Mouse (Mus musculus) MEL (cell line): ENCODE data around the gene Mt1. TPM values are rescaled to one million over a fixed set of nuclear protein-coding genes. Genes with fewer than 3 reads are reported as not detected.

Experiments
- DNase-seq: peaks from one replicate; pipeline ENCODE4 v3.0.0; 2011; ENCODE audit warnings: low read depth, low spot score
- H3K27ac ChIP-seq: 2 replicates; pipeline ENCODE4 v1.5.1; 2012; ENCODE audit warnings: low read depth, mild to moderate bottlenecking, control low read depth, low read length, moderate library complexity; ENCODE audit not compliant: control insufficient read depth
- H3K27me3 ChIP-seq, 2 experiments: fragments of 150-350 bp in 1 of 2; sonication (generic) in 1 of 2; 2 replicates each; pipeline ENCODE4 v1.6.1; 2012; ENCODE audit warnings: low read length in 2 of 2, mild to moderate bottlenecking in 2 of 2, improper control_type of control experiment in 1 of 2, moderate library complexity in 1 of 2; ENCODE audit not compliant: insufficient read depth in 2 of 2, control insufficient read depth in 1 of 2
- H3K36me3 ChIP-seq, 2 experiments: 2 replicates each; pipeline ENCODE4 v1.6.1; 2012 to 2014; ENCODE audit warnings: low read length in 2 of 2, improper control_type of control experiment in 1 of 2, inconsistent platforms in 1 of 2, mild to moderate bottlenecking in 1 of 2; ENCODE audit not compliant: insufficient read depth in 2 of 2, control insufficient read depth in 1 of 2
- H3K4me1 ChIP-seq, 2 experiments: fragments of 150-350 bp in 1 of 2; sonication (generic) in 1 of 2; 2 replicates each; pipeline ENCODE4 v1.6.1; 2012; ENCODE audit warnings: low read length in 2 of 2, improper control_type of control experiment in 1 of 2, mild to moderate bottlenecking in 1 of 2; ENCODE audit not compliant: insufficient read depth in 2 of 2, control insufficient read depth in 1 of 2
- H3K4me3 ChIP-seq, 2 experiments: fragments of 150-350 bp in 1 of 2; sonication (generic) in 1 of 2; 2 replicates each; pipeline ENCODE4 v1.5.1; 2012; ENCODE audit warnings: low read depth in 2 of 2, low read length in 2 of 2, mild to moderate bottlenecking in 2 of 2, moderate library complexity in 2 of 2, control low read depth in 1 of 2, improper control_type of control experiment in 1 of 2; ENCODE audit not compliant: control insufficient read depth in 1 of 2, insufficient read depth in 1 of 2
- H3K79me2 ChIP-seq: 2 replicates; pipeline ENCODE4 v1.6.1; 2012; ENCODE audit warnings: mild to moderate bottlenecking, low read length, moderate library complexity; ENCODE audit not compliant: control insufficient read depth, poor library complexity, insufficient read depth
- H3K9ac ChIP-seq: 2 replicates; pipeline ENCODE4 v1.6.1; 2012; ENCODE audit warnings: low read depth, mild to moderate bottlenecking, control low read depth, low read length, moderate library complexity; ENCODE audit not compliant: control insufficient read depth, poor library complexity, severe bottlenecking
- H3K9me3 ChIP-seq: fragments of 150-350 bp; sonication (generic); replicated peaks from 2 replicates; pipeline ENCODE4 v1.6.1; 2012; ENCODE audit warnings: mild to moderate bottlenecking, low read length, improper control_type of control experiment, moderate library complexity; ENCODE audit not compliant: insufficient read depth
- CHD2 ChIP-seq: IDR thresholded peaks from 2 replicates; pipeline ENCODE4 v1.6.1; 2011; ENCODE audit warnings: low read length, improper control_type of control experiment
- CTCF ChIP-seq, 3 experiments: IDR thresholded peaks in 2 of 3; conservative IDR thresholded peaks in 1 of 3; 2 replicates each; pipeline ENCODE4 v1.5.1; 2011 to 2012; ENCODE audit warnings: low read length in 3 of 3, low read depth in 2 of 3, mild to moderate bottlenecking in 2 of 3, improper control_type of control experiment in 1 of 3, inconsistent platforms in 1 of 3, mixed read lengths in 1 of 3, moderate library complexity in 1 of 3; ENCODE audit not compliant: control insufficient read depth in 1 of 3, insufficient read depth in 1 of 3, poor library complexity in 1 of 3, severe bottlenecking in 1 of 3
- E2F4 ChIP-seq: IDR thresholded peaks from 2 replicates; pipeline ENCODE4 v1.6.1; 2011; ENCODE audit warnings: low read depth, low read length, improper control_type of control experiment, borderline replicate concordance
- ELF1 ChIP-seq: IDR thresholded peaks from 2 replicates; pipeline ENCODE4 v1.6.1; 2014; ENCODE audit warnings: low read depth, mild to moderate bottlenecking, inconsistent platforms, low read length, improper control_type of control experiment, moderate library complexity
- EP300 ChIP-seq, 2 experiments: IDR thresholded peaks; 2 replicates each; pipeline ENCODE4 v1.6.1; 2011; ENCODE audit warnings: improper control_type of control experiment in 2 of 2, low read length in 2 of 2, low read depth in 1 of 2, mild to moderate bottlenecking in 1 of 2
- HCFC1 ChIP-seq: IDR thresholded peaks from 2 replicates; pipeline ENCODE4 v1.6.1; 2012; ENCODE audit warnings: low read depth, mild to moderate bottlenecking, inconsistent platforms, low read length, improper control_type of control experiment, moderate library complexity
- JUND ChIP-seq: IDR thresholded peaks from 2 replicates; pipeline ENCODE4 v1.6.1; 2011; ENCODE audit warnings: low read depth, mild to moderate bottlenecking, improper control_type of control experiment, low read length
- KAT2A ChIP-seq: conservative IDR thresholded peaks from 2 replicates; pipeline ENCODE4 v1.6.1; 2012; ENCODE audit warnings: low read depth, low read length, improper control_type of control experiment, inconsistent platforms
- MAFK ChIP-seq: IDR thresholded peaks from 2 replicates; pipeline ENCODE4 v1.6.1; 2011; ENCODE audit warnings: low read depth, mild to moderate bottlenecking, low read length, improper control_type of control experiment, borderline replicate concordance
- MAX ChIP-seq: IDR thresholded peaks from 2 replicates; pipeline ENCODE4 v1.6.1; 2011; ENCODE audit warnings: low read length, improper control_type of control experiment
- MAZ ChIP-seq: IDR thresholded peaks from 2 replicates; pipeline ENCODE4 v1.6.1; 2012; ENCODE audit warnings: low read depth, mild to moderate bottlenecking, inconsistent platforms, low read length, improper control_type of control experiment
- MYB ChIP-seq: IDR thresholded peaks from 2 replicates; pipeline ENCODE4 v1.6.1; 2011; ENCODE audit warnings: mild to moderate bottlenecking, low read depth, low read length, improper control_type of control experiment
- MYC ChIP-seq: IDR thresholded peaks from 2 replicates; pipeline ENCODE4 v1.6.1; 2011; ENCODE audit warnings: low read depth, mild to moderate bottlenecking, low read length, improper control_type of control experiment, moderate library complexity
- NELFE ChIP-seq: IDR thresholded peaks from 2 replicates; pipeline ENCODE4 v1.6.1; 2011; ENCODE audit warnings: low read depth, low read length, improper control_type of control experiment
- POLR2A ChIP-seq, 2 experiments: IDR thresholded peaks; 2 replicates each; pipeline ENCODE4 v1.6.1; 2011 to 2012; ENCODE audit warnings: low read length in 2 of 2, mild to moderate bottlenecking in 2 of 2, control low read depth in 1 of 2, improper control_type of control experiment in 1 of 2, low read depth in 1 of 2, moderate library complexity in 1 of 2; ENCODE audit not compliant: control insufficient read depth in 1 of 2, insufficient read depth in 1 of 2, poor library complexity in 1 of 2
- POLR2AphosphoS2 ChIP-seq: IDR thresholded peaks from 2 replicates; pipeline ENCODE4 v1.6.1; 2011; ENCODE audit warnings: low read length, improper control_type of control experiment
- POLR2AphosphoS5 ChIP-seq: IDR thresholded peaks from 2 replicates; pipeline ENCODE4 v1.6.1; 2012; ENCODE audit warnings: low read depth, borderline replicate concordance, mild to moderate bottlenecking, inconsistent platforms, low read length, moderate library complexity, mixed read lengths
- RCOR1 ChIP-seq: IDR thresholded peaks from 2 replicates; pipeline ENCODE4 v1.6.1; 2012; ENCODE audit warnings: low read depth, mild to moderate bottlenecking, inconsistent platforms, low read length, improper control_type of control experiment
- SIN3A ChIP-seq: IDR thresholded peaks from 2 replicates; pipeline ENCODE4 v1.6.1; 2012; ENCODE audit warnings: low read length, improper control_type of control experiment, inconsistent platforms
- SMC3 ChIP-seq: IDR thresholded peaks from 2 replicates; pipeline ENCODE4 v1.6.1; 2011; ENCODE audit warnings: low read depth, low read length, improper control_type of control experiment
- TBP ChIP-seq: IDR thresholded peaks from 2 replicates; pipeline ENCODE4 v1.8.0; 2011; ENCODE audit warnings: low read depth, low read length, improper control_type of control experiment
- TCF12 ChIP-seq: IDR thresholded peaks from 2 replicates; pipeline ENCODE4 v1.6.1; 2014; ENCODE audit warnings: low read depth, mild to moderate bottlenecking, inconsistent platforms, low read length, improper control_type of control experiment, moderate library complexity
- USF2 ChIP-seq, 2 experiments: IDR thresholded peaks; 2 replicates each; pipeline ENCODE4 v1.6.1; 2011 to 2012; ENCODE audit warnings: improper control_type of control experiment in 2 of 2, low read length in 2 of 2, borderline replicate concordance in 1 of 2, inconsistent platforms in 1 of 2, low read depth in 1 of 2, mild to moderate bottlenecking in 1 of 2; ENCODE audit not compliant: insufficient read depth in 1 of 2
- ZKSCAN1 ChIP-seq: IDR thresholded peaks from 2 replicates; pipeline ENCODE4 v1.6.1; 2012; ENCODE audit warnings: low read depth, mild to moderate bottlenecking, inconsistent platforms, low read length, improper control_type of control experiment, moderate library complexity
- ZMIZ1 ChIP-seq: IDR thresholded peaks from 2 replicates; pipeline ENCODE4 v1.6.1; 2012; ENCODE audit warnings: low read depth, mild to moderate bottlenecking, inconsistent platforms, low read length, improper control_type of control experiment, moderate library complexity
- polyA plus RNA-seq, 2 experiments: library from polyadenylated mRNA; stranded (reverse) in 1 of 2; unstranded in 1 of 2; fragments of >175 nt in 1 of 2; fragments of >200 nt in 1 of 2; gene quantifications; 2 replicates each; pipeline versions ENCODE4 v1.2.1 to v1.2.4; 2012; ENCODE audit warnings: low replicate concordance in 2 of 2, low read depth in 1 of 2; ENCODE audit not compliant: insufficient read length in 2 of 2, insufficient read depth in 1 of 2, missing spikeins in 1 of 2
- total RNA-seq: library from RNA; depleted of rRNA; stranded (reverse); fragments of 300-350 nt; gene quantifications from 2 replicates; pipeline ENCODE4 v1.2.3, GENCODE M21; 2012

Mt1 gene
- total and polyA plus RNA-seq, 3 experiments, result 1,017 to 2,940 (median 1,189) TPM

GRCm38 (mm10) chr8:94153451-94153850, 25.4 kb upstream of the Mt1 start:
- H3K27ac ChIP-seq, result no peak overlapping the region
- TF ChIP-seq HCFC1, result no peak
- TF ChIP-seq ELF1, result no peak
- no peak for TF ChIP-seq POLR2AphosphoS2
- TF ChIP-seq MYB, result no peak
- no peak for TF ChIP-seq POLR2AphosphoS5
- no peak for TF ChIP-seq E2F4
- no peak for TF ChIP-seq ZKSCAN1
- TF ChIP-seq SMC3, result no peak
- no peak for TF ChIP-seq KAT2A
- no peak for TF ChIP-seq MAZ
- no peak for TF ChIP-seq MYC
- no peak for TF ChIP-seq EP300 (IDR thresholded peaks at IDR 0.05; ENCODE audit: low read depth in 1 of 2, low read length in 2 of 2)
- no peak for TF ChIP-seq CTCF (IDR thresholded peaks at IDR 0.05 in 2 of 3, conservative IDR thresholded peaks at IDR 0.05 in 1 of 3; ENCODE audit: control insufficient read depth in 1 of 3, insufficient read depth in 1 of 3, low read depth in 2 of 3, low read length in 3 of 3, poor library complexity in 1 of 3, severe bottlenecking in 1 of 3)
- TF ChIP-seq CHD2, result no peak
- TF ChIP-seq, all 39 proteins: peak for 0
- Histone ChIP-seq H3K27me3 (no peaks in the 10 kb centered on the region), H3K9me3 (no peaks in the 10 kb centered on the region), H3K4me3 (no peak overlapping the region), H3K36me3 (peaks cover 0 to 13% of the 10 kb centered on the region in 2 experiments; a peak in 2 of 4 replicates), H3K79me2 (no peaks in the 10 kb centered on the region), H3K9ac (no peak overlapping the region), H3K4me1 (peaks cover 6 to 18% of the 10 kb centered on the region in 2 experiments)
- DNase-seq, result no peak

- H3K27ac ChIP-seq, result no peak overlapping the region
- H3K27me3 ChIP-seq, result no peaks in the 10 kb centered on the region
- DNase-seq, result no peak
These were observed 24.3 kb upstream of the Mt1 start for GRCm38 (mm10) chr8:94154537-94154936.

More at GRCm38 (mm10) chr8:94154537-94154936, 24.3 kb upstream of the Mt1 start:
- no peak overlapping the region for H3K9ac ChIP-seq
- TF ChIP-seq USF2 (IDR thresholded peaks at IDR 0.05; ENCODE audit: borderline replicate concordance in 1 of 2, insufficient read depth in 1 of 2, low read depth in 1 of 2, low read length in 2 of 2), result no peak
- TF ChIP-seq TCF12, result no peak
- TF ChIP-seq CHD2, result no peak
- no peak for TF ChIP-seq ZMIZ1
- no peak for TF ChIP-seq EP300 (IDR thresholded peaks at IDR 0.05; ENCODE audit: low read depth in 1 of 2, low read length in 2 of 2)
- no peak for TF ChIP-seq HCFC1
- no peak for TF ChIP-seq KAT2A
- TF ChIP-seq NELFE, result no peak
- TF ChIP-seq ZKSCAN1, result no peak
- TF ChIP-seq JUND, result no peak
- TF ChIP-seq RCOR1, result no peak
- TF ChIP-seq TBP, result no peak
- TF ChIP-seq SIN3A, result no peak
- no peak for TF ChIP-seq POLR2A (IDR thresholded peaks at IDR 0.05; ENCODE audit: control insufficient read depth in 1 of 2, insufficient read depth in 1 of 2, low read depth in 1 of 2, low read length in 2 of 2, poor library complexity in 1 of 2)
- TF ChIP-seq MYC, result no peak
- no peak for TF ChIP-seq POLR2AphosphoS2
- TF ChIP-seq MAFK, result no peak
- TF ChIP-seq E2F4, result no peak
- TF ChIP-seq MAX, result no peak
- TF ChIP-seq, all 39 proteins: peak for 0
- Histone ChIP-seq H3K79me2 (no peaks in the 10 kb centered on the region), H3K36me3 (peaks cover 0 to 13% of the 10 kb centered on the region in 2 experiments; a peak in 2 of 4 replicates), H3K4me1 (peaks cover 6 to 18% of the 10 kb centered on the region in 2 experiments), H3K4me3 (no peak overlapping the region), H3K9me3 (no peaks in the 10 kb centered on the region)
